Mouse (Mus musculus) E14TG2a.4 (cell line): ENCODE results near the gene Nudt3.

Experiments
- CTCF ChIP-seq: conservative IDR thresholded peaks from 2 replicates; pipeline ENCODE4 v1.5.1; 2014; ENCODE audit warnings: low read length
- POU5F1 ChIP-seq: IDR thresholded peaks from 2 replicates; pipeline ENCODE4 v1.6.1; 2014; ENCODE audit warnings: low read length, borderline replicate concordance

DNA sequence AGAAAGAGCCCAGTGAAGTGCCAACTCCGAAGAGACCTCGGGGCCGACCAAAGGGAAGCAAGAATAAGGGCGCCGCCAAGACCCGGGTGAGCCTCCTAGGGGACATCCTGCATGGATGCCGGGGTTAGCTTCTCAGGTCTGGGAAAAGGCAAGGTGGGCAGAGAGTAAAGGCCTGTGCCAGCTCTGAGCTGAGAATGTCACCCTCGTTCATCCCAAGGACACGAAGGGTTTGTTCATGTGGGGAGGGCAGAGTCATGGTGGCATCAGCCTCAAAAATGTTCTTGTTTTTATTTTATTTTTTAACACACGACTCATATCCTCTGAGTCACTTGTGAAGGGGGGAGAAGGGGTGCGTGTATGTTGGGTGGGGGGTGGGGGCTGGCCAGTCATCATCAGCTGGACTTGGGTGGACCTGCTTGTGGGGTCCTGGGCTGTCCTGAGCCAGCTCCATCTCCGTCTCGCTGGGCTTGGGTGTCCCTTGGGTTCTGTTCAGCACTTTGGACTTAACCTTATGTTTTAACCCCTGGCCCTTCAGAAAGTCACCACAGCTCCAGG, 62.3 kb downstream of the Nudt3 start:
- no peak for TF ChIP-seq CTCF
- no peak for TF ChIP-seq POU5F1
